In genomic region chr6:147623142-147623541, GRCm38 (mm10) we compare ENCODE assay signal across 11 mouse cellular contexts.
"Had no signal": no experiment of that assay in that cellular context is flagged by ENCODE, and none has a peak within 500 bp of the region (broad histone marks: within the 10 kb centered on the region; RNA-seq: fewer than 3 reads in every experiment).

No protein-coding gene starts in this region.

- H3K4me1 ChIP-seq: midbrain, embryonic 10.5 days had no signal

- H3K4me3 ChIP-seq: layer of hippocampus, adult 2 months; limb, embryonic 13.5 days; midbrain, embryonic 10.5 days had no signal

- H3K36me3 ChIP-seq: limb, embryonic 13.5 days; midbrain, embryonic 10.5 days had no signal

- H3K4me2 ChIP-seq: limb, embryonic 13.5 days had no signal

- H3K27ac ChIP-seq: layer of hippocampus, adult 2 months; limb, embryonic 13.5 days; liver, embryonic 14.5 days; midbrain, embryonic 10.5 days had no signal

- H3K27me3 ChIP-seq: limb, embryonic 13.5 days had no signal

- DNase-seq: kidney, postnatal 10 days; kidney, postnatal 4 days; left cerebral cortex, postnatal 4 days; lung, adult 18-20 months; midbrain, embryonic 14.5 days; right cerebral cortex, adult 18-20 months; right cerebral cortex, postnatal 25 days had no signal

- H3K9ac ChIP-seq: limb, embryonic 13.5 days; liver, embryonic 14.5 days had no signal

- H3K9me3 ChIP-seq: limb, embryonic 13.5 days; midbrain, embryonic 10.5 days had no signal
